In genomic region chr16:44254698-44255097, GRCm38 (mm10) we compare ENCODE assay signal across 10 mouse cellular contexts.
A peak's percentile ranks its signal among the peaks of the same experiment; 100 is the strongest.
DNase-seq lines count a peak whose midpoint lies in the region; ATAC-seq lines count a peak whose summit lies in the region.
"Had no signal": no experiment of that assay in that cellular context is flagged by ENCODE, and none has a peak within 500 bp of the region (broad histone marks: within the 10 kb centered on the region; RNA-seq: fewer than 3 reads in every experiment).

No protein-coding gene starts in this region.

- 83% methylated on average over 7 of the region's 7 CpGs for WGBS in hindbrain, embryonic 14.5 days
- WGBS in hindbrain, embryonic 13.5 days, result 84% methylated on average over 7 of the region's 7 CpGs
- WGBS in hindbrain, embryonic 11.5 days, result 87% methylated on average over 7 of the region's 7 CpGs

- no peak for ATAC-seq in hindbrain, embryonic 14.5 days (ENCODE audit: low FRiP score)
- no peak for ATAC-seq in hindbrain, embryonic 13.5 days (ENCODE audit: low FRiP score)
- ATAC-seq in hindbrain, embryonic 11.5 days (ENCODE audit: low FRiP score), result no peak

- no peak overlapping the region for H3K4me2 ChIP-seq in hindbrain, embryonic 14.5 days (replicated peaks)
- H3K4me2 ChIP-seq in hindbrain, embryonic 13.5 days, result no peak overlapping the region
- no peak overlapping the region for H3K4me2 ChIP-seq in hindbrain, embryonic 11.5 days (replicated peaks; ENCODE audit: low read depth, low read length)
- H3K4me2 ChIP-seq: embryonic facial prominence, embryonic 13.5 days; liver, embryonic 13.5 days had no signal

- peak; percentile 44 for DNase-seq in hindbrain, embryonic 14.5 days (ENCODE audit: low spot score)
- DNase-seq in MN1 (ENCODE audit: low spot score), result peak; percentile 54
- DNase-seq in cerebellum, postnatal 25 days, result peak; percentile 95 to 96
- DNase-seq in layer of hippocampus, adult 18-20 months (ENCODE audit: low spot score in 2 of 2), result peak; percentile 60 to 76
- DNase-seq in right cerebral cortex, postnatal 4 days, result peak; percentile 63
- DNase-seq in spleen, postnatal 36 days (ENCODE audit: low spot score in 2 of 2), result no peak
- no peak for DNase-seq in hindbrain, embryonic 11.5 days (ENCODE audit: low spot score)
- DNase-seq: liver, embryonic 13.5 days had no signal

- no peaks in the 10 kb centered on the region for H3K27me3 ChIP-seq in hindbrain, embryonic 14.5 days (ENCODE audit: control insufficient read depth, insufficient read depth, low read length)
- no peaks in the 10 kb centered on the region; the same call in 1 of the 2 replicates for H3K27me3 ChIP-seq in hindbrain, embryonic 13.5 days
- H3K27me3 ChIP-seq in hindbrain, embryonic 11.5 days (ENCODE audit: control insufficient read depth, insufficient read depth, low read length), result no peaks in the 10 kb centered on the region
- H3K27me3 ChIP-seq: embryonic facial prominence, embryonic 13.5 days; liver, embryonic 13.5 days had no signal

- no peaks in the 10 kb centered on the region for H3K9me3 ChIP-seq in hindbrain, embryonic 14.5 days (ENCODE audit: control insufficient read depth, low read length)
- H3K9me3 ChIP-seq in hindbrain, embryonic 13.5 days, result no peaks in the 10 kb centered on the region
- no peaks in the 10 kb centered on the region for H3K9me3 ChIP-seq in hindbrain, embryonic 11.5 days (ENCODE audit: control insufficient read depth, low read length)
- H3K9me3 ChIP-seq: embryonic facial prominence, embryonic 13.5 days; liver, embryonic 13.5 days had no signal

- no peak overlapping the region for H3K9ac ChIP-seq in hindbrain, embryonic 14.5 days
- no peak overlapping the region for H3K9ac ChIP-seq in hindbrain, embryonic 13.5 days
- no peak overlapping the region for H3K9ac ChIP-seq in hindbrain, embryonic 11.5 days (ENCODE audit: low read depth, low read length)
- H3K9ac ChIP-seq: embryonic facial prominence, embryonic 13.5 days; liver, embryonic 13.5 days had no signal

- H3K4me3 ChIP-seq in hindbrain, embryonic 14.5 days (replicated peaks; ENCODE audit: low read length), result no peak overlapping the region
- no peak overlapping the region for H3K4me3 ChIP-seq in hindbrain, embryonic 13.5 days
- H3K4me3 ChIP-seq in hindbrain, embryonic 11.5 days (ENCODE audit: low read depth, low read length), result no peak overlapping the region
- H3K4me3 ChIP-seq: embryonic facial prominence, embryonic 13.5 days; liver, embryonic 13.5 days had no signal

- H3K27ac ChIP-seq in hindbrain, embryonic 14.5 days, result no peak overlapping the region
- H3K27ac ChIP-seq in hindbrain, embryonic 13.5 days, result no peak overlapping the region
- H3K27ac ChIP-seq in hindbrain, embryonic 11.5 days (ENCODE audit: low read depth, low read length), result no peak overlapping the region
- H3K27ac ChIP-seq: embryonic facial prominence, embryonic 13.5 days; liver, embryonic 13.5 days had no signal

- H3K36me3 ChIP-seq in hindbrain, embryonic 14.5 days (replicated peaks; ENCODE audit: control insufficient read depth, insufficient read depth), result no peaks in the 10 kb centered on the region
- no peaks in the 10 kb centered on the region for H3K36me3 ChIP-seq in hindbrain, embryonic 13.5 days
- no peaks in the 10 kb centered on the region for H3K36me3 ChIP-seq in hindbrain, embryonic 11.5 days (ENCODE audit: control insufficient read depth, insufficient read depth, low read length)
- H3K36me3 ChIP-seq: embryonic facial prominence, embryonic 13.5 days; liver, embryonic 13.5 days had no signal

- no peaks in the 10 kb centered on the region for H3K4me1 ChIP-seq in hindbrain, embryonic 14.5 days (replicated peaks; ENCODE audit: control insufficient read depth, insufficient read depth, low read length)
- H3K4me1 ChIP-seq in hindbrain, embryonic 13.5 days (replicated peaks), result no peaks in the 10 kb centered on the region
- H3K4me1 ChIP-seq in hindbrain, embryonic 11.5 days (replicated peaks; ENCODE audit: control insufficient read depth, insufficient read depth, low read length), result no peaks in the 10 kb centered on the region
- H3K4me1 ChIP-seq: embryonic facial prominence, embryonic 13.5 days; liver, embryonic 13.5 days had no signal

Comparison
In these comparisons a context has a peak if more than half of its experiments do, and no peak if none do; other contexts are left out.
1. DNase-seq: peak in hindbrain, embryonic 14.5 days (single experiment), MN1 (single experiment), cerebellum, postnatal 25 days (2 of 2), layer of hippocampus, adult 18-20 months (2 of 2) and right cerebral cortex, postnatal 4 days (single experiment); none in spleen, postnatal 36 days (0 of 2) and hindbrain, embryonic 11.5 days (single experiment).